Mouse (Mus musculus): ENCODE measurements around the gene Sf3b3.

- TF ChIP-seq CTCF (IDR thresholded peaks at IDR 0.05; ENCODE audit: borderline replicate concordance, control insufficient read depth, extremely low read depth, insufficient read depth, low read length, poor library complexity) (no peak), POLR2A (IDR thresholded peaks at IDR 0.05; ENCODE audit: control insufficient read depth, extremely low read depth, insufficient read depth, low read length, poor library complexity) (no peak)
Measured at GRCm38 (mm10) chr8:110824861-110825260, 21.7 kb downstream of the Sf3b3 start.
